Mouse (Mus musculus) adrenal gland, postnatal 25 days (tissue): ENCODE measurements at regions not wholly inside any gene's neighbourhood (a gene's known extent, or its start where the extent isn't known, plus 50 kb on each side); places are given as distances from the start of the nearest gene placed in this dataset.
A peak's percentile ranks its signal among the peaks of the same experiment; 100 is the strongest.
"Not testable (repeated sequence)": the region's sequence is repeated elsewhere in the genome, so short reads cannot be mapped to it uniquely, and the experiment has no call there.

Source experiments
- DNase-seq: peaks from one replicate; pipeline ENCODE4 v3.0.0; 2021; ENCODE audit warnings: mixed read lengths

GRCm38 (mm10) chr1:16904690-16905089, 811.6 kb upstream of the 4930444P10Rik start:
- DNase-seq = no peak

- not testable (repeated sequence) for DNase-seq
These were observed 775.3 kb upstream of the 4930444P10Rik start for GRCm38 (mm10) chr1:16868383-16868782.

GRCm38 (mm10) chr1:16867086-16867835, 774.1 kb upstream of the 4930444P10Rik start:
- not testable (repeated sequence) for DNase-seq

- no peak for DNase-seq
These were observed 744.0 kb upstream of the 4930444P10Rik start for GRCm38 (mm10) chr1:16837111-16837510.

GRCm38 (mm10) chr1:16824709-16825108, 731.6 kb upstream of the 4930444P10Rik start:
- not testable (repeated sequence) for DNase-seq

- no peak for DNase-seq
These were observed 730.9 kb upstream of the 4930444P10Rik start for GRCm38 (mm10) chr1:16824057-16824456.

- no peak for DNase-seq
These were observed 728.1 kb upstream of the 4930444P10Rik start for GRCm38 (mm10) chr1:16821186-16821585.

GRCm38 (mm10) chr1:16816572-16816971, 723.4 kb upstream of the 4930444P10Rik start:
- DNase-seq = no peak

GRCm38 (mm10) chr1:16815731-16816130, 722.6 kb upstream of the 4930444P10Rik start:
- DNase-seq = no peak

- no peak for DNase-seq
These were observed 716.4 kb upstream of the 4930444P10Rik start for GRCm38 (mm10) chr1:16809370-16810150.

GRCm38 (mm10) chr1:16798292-16798691, 705.2 kb upstream of the 4930444P10Rik start:
- peak; percentile 80 for DNase-seq

GRCm38 (mm10) chr1:16796449-16796848, 703.3 kb upstream of the 4930444P10Rik start:
- no peak for DNase-seq

GRCm38 (mm10) chr1:16790733-16791309, 697.7 kb upstream of the 4930444P10Rik start:
- DNase-seq = no peak

GRCm38 (mm10) chr1:16779791-16780190, 686.7 kb upstream of the 4930444P10Rik start:
- DNase-seq = no peak

GRCm38 (mm10) chr1:16760951-16761350, 667.8 kb upstream of the 4930444P10Rik start:
- no peak for DNase-seq
